ENCODE assay signal across 9 mouse cellular contexts in the genomic region with DNA sequence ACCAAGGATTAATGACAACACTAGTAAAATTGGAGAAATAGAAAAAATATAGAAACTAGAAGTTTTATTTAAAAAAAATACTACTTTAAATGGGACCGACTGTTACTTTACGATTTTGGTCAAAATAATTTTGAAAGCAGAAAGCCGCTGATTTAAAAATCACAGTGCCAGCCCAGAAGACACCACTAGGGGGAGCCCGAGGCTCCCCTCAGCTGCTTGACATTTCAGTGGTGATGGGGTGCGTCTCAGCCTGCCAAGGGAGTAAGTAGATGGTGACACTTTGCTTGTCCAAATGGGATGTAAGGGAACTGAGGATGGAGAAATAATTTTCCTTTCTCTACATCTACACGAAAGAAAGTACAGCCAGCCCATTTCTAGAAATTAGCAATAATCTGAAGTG.
DNase-seq lines count a peak whose midpoint lies in the region; ATAC-seq and TF ChIP-seq lines count a peak whose summit lies in the region.
"Had no signal": no experiment of that assay in that cellular context is flagged by ENCODE, and none has a peak within 500 bp of the region (broad histone marks: within the 10 kb centered on the region; RNA-seq: fewer than 3 reads in every experiment).

No protein-coding gene starts in this region.

- no peak overlapping the region for H3K9ac ChIP-seq in heart, postnatal 0 days (replicated peaks; ENCODE audit: low read depth, low read length)
- H3K9ac ChIP-seq in CH12.LX (ENCODE audit: insufficient read depth, low read depth) = no peak overlapping the region

- H3K27me3 ChIP-seq in heart, postnatal 0 days (ENCODE audit: control insufficient read depth, insufficient read depth, low read length) = no peaks in the 10 kb centered on the region
- H3K27me3 ChIP-seq in heart, embryonic 10.5 days (ENCODE audit: insufficient read depth, poor library complexity, severe bottlenecking) = no peaks in the 10 kb centered on the region
- H3K27me3 ChIP-seq in CH12.LX (replicated peaks) = peaks cover 3% of the 10 kb centered on the region

- no peaks in the 10 kb centered on the region for H3K9me3 ChIP-seq in heart, postnatal 0 days (replicated peaks; ENCODE audit: control insufficient read depth, low read length)
- no peaks in the 10 kb centered on the region for H3K9me3 ChIP-seq in heart, embryonic 10.5 days
- no peaks in the 10 kb centered on the region for H3K9me3 ChIP-seq in CH12.LX (replicated peaks; ENCODE audit: low read length)

- peaks cover 12% of the 10 kb centered on the region for H3K4me1 ChIP-seq in heart, postnatal 0 days (ENCODE audit: control insufficient read depth, insufficient read depth)
- peaks cover 14% of the 10 kb centered on the region for H3K4me1 ChIP-seq in heart, embryonic 10.5 days
- H3K4me1 ChIP-seq in CH12.LX (ENCODE audit: control insufficient read depth in 1 of 2, insufficient read depth in 2 of 2) = peaks cover 0 to 4% of the 10 kb centered on the region in 2 experiments; a peak in 1 of 4 replicates

- TF ChIP-seq CTCF in heart, postnatal 0 days (IDR thresholded peaks at IDR 0.05; ENCODE audit: low read depth) = peak; percentile 80
- TF ChIP-seq CTCF in CH12.LX (conservative IDR thresholded peaks at IDR 0.05 in 1 of 2, IDR thresholded peaks at IDR 0.05 in 1 of 2; ENCODE audit: low read depth in 2 of 2, low read length in 2 of 2) = peak; percentile 81 to 86

- H3K4me2 ChIP-seq in heart, postnatal 0 days (ENCODE audit: low read depth, low read length) = no peak overlapping the region
- H3K4me2 ChIP-seq in CH12.LX (ENCODE audit: insufficient read depth, low read depth, poor library complexity, severe bottlenecking) = no peak overlapping the region

- no peak for ATAC-seq in heart, postnatal 0 days (ENCODE audit: insufficient read depth, low read depth)
- 0 out of 2 replicates have a peak, but pooled peaks have one; percentile 33 for ATAC-seq in neutrophil, adult 5-6 weeks (ENCODE audit: extremely low read depth, insufficient number of reproducible peaks, low FRiP score, poor library complexity, severe bottlenecking)

- peak; percentile 71 for DNase-seq in heart, postnatal 0 days (ENCODE audit: low spot score)
- DNase-seq in heart, embryonic 10.5 days (ENCODE audit: low spot score) = no peak
- peak; percentile 60 for DNase-seq in CH12.LX (ENCODE audit: extremely low read depth)
- DNase-seq in c-Kit-positive CD71-positive TER-119-negative erythroid progenitor cells, embryonic 14.5 days (ENCODE audit: low read depth) = peak; percentile 16
- DNase-seq in gastrocnemius, postnatal 10 days = peak; percentile 76
- DNase-seq in layer of hippocampus, postnatal 36 days = peak; percentile 64 to 67
- peak; percentile 76 for DNase-seq in thymus, postnatal 14 days

- TF ChIP-seq POLR2A in CH12.LX (IDR thresholded peaks at IDR 0.05; ENCODE audit: low read depth, low read length) = no peak

- 15% methylated on average over 6 of the region's 6 CpGs for WGBS in heart, postnatal 0 days
- WGBS in heart, embryonic 10.5 days = 28% methylated on average over 6 of the region's 6 CpGs

- dilution Hi-C loops in CH12.LX (cut with MboI; ENCODE audit: extremely low pct_ligation_motif_present, extremely low pct_unique_long_range_greater_than_20kb, low sequenced_read_pairs) = no loop called here

- H3K4me3 ChIP-seq in heart, postnatal 0 days (ENCODE audit: low read depth, low read length) = no peak overlapping the region
- no peak overlapping the region for H3K4me3 ChIP-seq in heart, embryonic 10.5 days
- H3K4me3 ChIP-seq in CH12.LX (replicated peaks in 1 of 3; ENCODE audit: low read depth in 2 of 3, low read length in 2 of 3, poor library complexity in 1 of 3) = no peak overlapping the region

- no peaks in the 10 kb centered on the region for H3K79me2 ChIP-seq in CH12.LX (replicated peaks; ENCODE audit: control insufficient read depth, extremely low read depth, insufficient read depth, poor library complexity, severe bottlenecking)

- peak; percentile 81 for TF ChIP-seq RAD21 in CH12.LX (IDR thresholded peaks at IDR 0.05; ENCODE audit: low read depth, low read length)

- H3K36me3 ChIP-seq in heart, postnatal 0 days (replicated peaks; ENCODE audit: control insufficient read depth, insufficient read depth, low read length) = no peaks in the 10 kb centered on the region
- H3K36me3 ChIP-seq in heart, embryonic 10.5 days = no peaks in the 10 kb centered on the region
- H3K36me3 ChIP-seq in CH12.LX (replicated peaks in 1 of 2; ENCODE audit: control insufficient read depth in 1 of 2, insufficient read depth in 1 of 2, low read length in 1 of 2) = no peaks in the 10 kb centered on the region

- no peak for TF ChIP-seq EP300 in heart, postnatal 0 days (IDR thresholded peaks at IDR 0.05; ENCODE audit: low read depth)
- no peak for TF ChIP-seq EP300 in CH12.LX (IDR thresholded peaks at IDR 0.05; ENCODE audit: low read length)

- H3K27ac ChIP-seq in heart, postnatal 0 days (ENCODE audit: low read depth) = no peak overlapping the region
- H3K27ac ChIP-seq in heart, embryonic 10.5 days = no peak overlapping the region
- no peak overlapping the region for H3K27ac ChIP-seq in CH12.LX (ENCODE audit: insufficient read depth, low read depth)
- H3K27ac ChIP-seq: macrophage had no signal

- in situ Hi-C loops in CH12.LX (cut with MboI; ENCODE audit: low pct_ligation_motif_present, low pct_unique_long_range_greater_than_20kb, low sequenced_read_pairs) = no loop called here

TF ChIP-seq in CH12.LX, 34 proteins besides CTCF, POLR2A, EP300 and RAD21:
- TF ChIP-seq MEF2A (IDR thresholded peaks at IDR 0.05; ENCODE audit: borderline replicate concordance, low read depth, low read length) (no peak), MYC (IDR thresholded peaks at IDR 0.05; ENCODE audit: low read depth, low read length) (no peak), MAZ (IDR thresholded peaks at IDR 0.05; ENCODE audit: low read depth, low read length) (peak; percentile 32; the same call in 1 of the 2 replicates), MAX (IDR thresholded peaks at IDR 0.05; ENCODE audit: low read length) (no peak), SMC3 (IDR thresholded peaks at IDR 0.05; ENCODE audit: low read depth, low read length) (peak; percentile 84), GABPA (IDR thresholded peaks at IDR 0.05; ENCODE audit: insufficient replicate concordance, low read depth, low read length) (no peak), CHD2 (IDR thresholded peaks at IDR 0.05; ENCODE audit: low read length) (no peak), IRF4 (IDR thresholded peaks at IDR 0.05; ENCODE audit: low read depth, low read length) (no peak), TCF12 (IDR thresholded peaks at IDR 0.05; ENCODE audit: low read depth, low read length) (no peak), BHLHE40 (IDR thresholded peaks at IDR 0.05; ENCODE audit: low read depth, low read length) (no peak), ZMIZ1 (IDR thresholded peaks at IDR 0.05; ENCODE audit: low read depth, low read length) (no peak), ZC3H11A (IDR thresholded peaks at IDR 0.05; ENCODE audit: low read depth, low read length) (peak; percentile 19; the same call in 1 of the 2 replicates), ZNF384 (IDR thresholded peaks at IDR 0.05; ENCODE audit: low read depth, low read length) (no peak)
